Mouse (Mus musculus): ENCODE measurements at regions not wholly inside any gene's neighbourhood (a gene's known extent, or its start where the extent isn't known, plus 50 kb on each side); places are given as distances from the start of the nearest gene placed in this dataset.

DNA sequence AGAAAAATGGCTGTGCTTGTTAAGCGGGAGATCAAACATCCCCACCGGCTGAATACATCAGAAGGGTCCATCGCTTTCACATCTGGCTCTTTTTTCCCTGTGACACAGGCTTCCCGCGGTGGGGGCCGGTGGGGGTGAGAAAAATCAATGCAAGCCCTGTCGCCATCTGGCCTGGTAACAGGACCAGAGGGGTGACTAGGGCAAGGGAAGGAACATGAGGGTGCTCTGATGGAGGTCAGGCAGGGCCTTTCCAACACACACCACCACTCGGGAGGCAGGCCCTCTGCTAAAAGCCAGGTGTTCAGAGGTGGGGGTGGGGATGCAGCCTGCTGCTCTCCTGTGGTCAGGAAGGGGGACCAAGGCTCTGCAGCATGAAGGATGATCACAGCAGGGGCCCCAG lies 107.5 kb upstream of the Syt13 start:
- Histone ChIP-seq H3K79me2 (replicated peaks; ENCODE audit: control insufficient read depth, extremely low read depth, insufficient read depth, poor library complexity, severe bottlenecking) (no peaks in the 10 kb centered on the region), H3K27me3 (replicated peaks) (peaks cover 2% of the 10 kb centered on the region), H3K4me2 (ENCODE audit: insufficient read depth, low read depth, poor library complexity, severe bottlenecking) (peak overlapping the region; percentile 47; the same call in 1 of the 2 replicates), H3K9ac (ENCODE audit: insufficient read depth, low read depth) (no peak overlapping the region), H3K36me3 (replicated peaks in 1 of 2; ENCODE audit: control insufficient read depth in 1 of 2, insufficient read depth in 1 of 2, low read length in 1 of 2) (no peaks in the 10 kb centered on the region), H3K4me1 (ENCODE audit: control insufficient read depth in 1 of 2, insufficient read depth in 2 of 2) (peaks cover 17 to 68% of the 10 kb centered on the region in 2 experiments), H3K9me3 (replicated peaks; ENCODE audit: low read length) (peaks cover 5% of the 10 kb centered on the region), H3K4me3 (replicated peaks in 1 of 3; ENCODE audit: low read depth in 2 of 3, low read length in 2 of 3, poor library complexity in 1 of 3) (peak overlapping the region in 2 of 3 experiments; percentile 14 to 43), H3K27ac (ENCODE audit: insufficient read depth, low read depth) (no peak overlapping the region)
- TF ChIP-seq TCF12 (IDR thresholded peaks at IDR 0.05; ENCODE audit: low read depth, low read length) (peak; percentile 77; the same call in 1 of the 2 replicates), E2F4 (IDR thresholded peaks at IDR 0.05; ENCODE audit: insufficient replicate concordance, low read depth, low read length) (no peak), PAX5 (IDR thresholded peaks at IDR 0.05; ENCODE audit: low read length) (no peak), NELFE (IDR thresholded peaks at IDR 0.05; ENCODE audit: low read depth, low read length) (no peak), CHD2 (IDR thresholded peaks at IDR 0.05; ENCODE audit: low read length) (peak; percentile 75), BHLHE40 (IDR thresholded peaks at IDR 0.05; ENCODE audit: low read depth, low read length) (peak; percentile 35; the same call in 1 of the 2 replicates), EP300 (IDR thresholded peaks at IDR 0.05; ENCODE audit: low read length) (peak; percentile 41; the same call in 1 of the 2 replicates), MAX (IDR thresholded peaks at IDR 0.05; ENCODE audit: low read length) (peak; percentile 52; the same call in 1 of the 2 replicates), ETS1 (conservative IDR thresholded peaks at IDR 0.05; ENCODE audit: low read depth, low read length) (peak; percentile 35; the same call in 1 of the 2 replicates)
- in situ Hi-C loops (cut with MboI; ENCODE audit: low pct_ligation_motif_present, low pct_unique_long_range_greater_than_20kb, low sequenced_read_pairs) = loop anchor here (5.0 kb wide), 1 partner anchor 35 kb away; no protein-coding TSS in a partner anchor
- dilution Hi-C loops (cut with MboI; ENCODE audit: extremely low pct_ligation_motif_present, extremely low pct_unique_long_range_greater_than_20kb, low sequenced_read_pairs) = no loop called here
- DNase-seq (ENCODE audit: extremely low read depth) = peak; percentile 67

DNA sequence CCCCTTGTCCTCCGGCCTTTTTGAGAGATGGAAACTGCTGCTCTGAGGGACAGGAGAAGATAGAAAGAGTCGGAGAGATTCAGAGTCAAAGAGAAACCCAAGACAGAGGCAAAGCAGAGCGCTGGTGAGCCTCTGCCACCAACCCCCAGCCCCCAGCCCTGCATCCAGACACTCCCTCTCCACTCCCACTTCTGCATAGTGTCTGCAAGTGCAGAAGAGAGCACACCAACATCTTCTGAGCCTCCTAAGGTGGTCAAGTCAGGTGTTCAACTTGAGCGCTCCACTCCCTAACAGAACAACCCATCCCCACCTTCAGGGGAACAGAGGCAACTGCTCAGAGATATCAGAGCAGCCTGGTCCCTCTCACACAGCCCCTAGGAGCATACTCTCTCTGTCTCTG lies 106.8 kb upstream of the Syt13 start:
- Histone ChIP-seq H3K4me2 (ENCODE audit: insufficient read depth, low read depth, poor library complexity, severe bottlenecking) (no peak overlapping the region), H3K79me2 (replicated peaks; ENCODE audit: control insufficient read depth, extremely low read depth, insufficient read depth, poor library complexity, severe bottlenecking) (no peaks in the 10 kb centered on the region), H3K4me3 (replicated peaks in 1 of 3; ENCODE audit: low read depth in 2 of 3, low read length in 2 of 3, poor library complexity in 1 of 3) (peak overlapping the region in 1 of 3 experiments; percentile 43), H3K9me3 (replicated peaks; ENCODE audit: low read length) (peaks cover 5% of the 10 kb centered on the region), H3K36me3 (replicated peaks in 1 of 2; ENCODE audit: control insufficient read depth in 1 of 2, insufficient read depth in 1 of 2, low read length in 1 of 2) (no peaks in the 10 kb centered on the region), H3K27me3 (replicated peaks) (peaks cover 3% of the 10 kb centered on the region), H3K9ac (ENCODE audit: insufficient read depth, low read depth) (no peak overlapping the region), H3K4me1 (ENCODE audit: control insufficient read depth in 1 of 2, insufficient read depth in 2 of 2) (peaks cover 17 to 68% of the 10 kb centered on the region in 2 experiments), H3K27ac (ENCODE audit: insufficient read depth, low read depth) (no peak overlapping the region)
- dilution Hi-C loops (cut with MboI; ENCODE audit: extremely low pct_ligation_motif_present, extremely low pct_unique_long_range_greater_than_20kb, low sequenced_read_pairs) = no loop called here
- peak; percentile 24 for DNase-seq (ENCODE audit: extremely low read depth)
- in situ Hi-C loops (cut with MboI; ENCODE audit: low pct_ligation_motif_present, low pct_unique_long_range_greater_than_20kb, low sequenced_read_pairs) = loop anchor here (5.0 kb wide), 1 partner anchor 36 kb away; no protein-coding TSS in a partner anchor
- no peak for TF ChIP-seq ZKSCAN1 (IDR thresholded peaks at IDR 0.05; ENCODE audit: borderline replicate concordance, low read depth, low read length)
- no peak for TF ChIP-seq JUN (IDR thresholded peaks at IDR 0.05; ENCODE audit: insufficient read depth, low read depth, low read length)
- no peak for TF ChIP-seq UBTF (IDR thresholded peaks at IDR 0.05; ENCODE audit: low read depth, low read length)
- TF ChIP-seq MYC (IDR thresholded peaks at IDR 0.05; ENCODE audit: low read depth, low read length) = no peak
- TF ChIP-seq POLR2A (IDR thresholded peaks at IDR 0.05; ENCODE audit: low read depth, low read length) = no peak
- TF ChIP-seq BHLHE40 (IDR thresholded peaks at IDR 0.05; ENCODE audit: low read depth, low read length) = no peak
- no peak for TF ChIP-seq KAT2A (IDR thresholded peaks at IDR 0.05; ENCODE audit: insufficient replicate concordance, low read length)
- TF ChIP-seq ZC3H11A (IDR thresholded peaks at IDR 0.05; ENCODE audit: low read depth, low read length) = no peak
- TF ChIP-seq RAD21 (IDR thresholded peaks at IDR 0.05; ENCODE audit: low read depth, low read length) = no peak; the same call in 1 of the 2 replicates
- TF ChIP-seq GABPA (IDR thresholded peaks at IDR 0.05; ENCODE audit: insufficient replicate concordance, low read depth, low read length) = no peak
